15 mouse cellular contexts compared by ENCODE assay signal in the genomic region with DNA sequence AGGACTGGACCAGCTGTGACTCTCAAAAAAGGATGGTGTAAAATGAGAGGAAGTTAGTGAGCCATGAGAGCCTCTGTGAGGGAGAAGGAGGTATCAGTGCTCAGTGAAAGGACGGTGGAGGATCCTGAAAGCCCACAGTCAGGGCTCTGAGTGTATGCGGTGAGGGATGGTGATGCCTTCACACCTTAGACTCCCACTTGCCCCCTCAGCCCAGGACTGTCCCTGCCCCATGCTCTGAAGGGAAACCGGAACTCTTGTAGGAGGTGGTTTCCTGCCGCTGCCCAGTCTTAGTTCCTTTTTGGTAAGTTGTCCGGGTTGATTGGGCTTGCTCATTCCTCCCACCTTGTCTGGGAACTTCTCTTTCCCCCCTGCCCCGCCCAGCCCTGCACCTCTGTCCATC. TPM values are rescaled to one million over a fixed set of nuclear protein-coding genes. Genes with fewer than 3 reads are reported as not detected.
DNase-seq lines count a peak whose midpoint lies in the region; ATAC-seq and TF ChIP-seq lines count a peak whose summit lies in the region.
"Had no signal": no experiment of that assay in that cellular context is flagged by ENCODE, and none has a peak within 500 bp of the region (broad histone marks: within the 10 kb centered on the region; RNA-seq: fewer than 3 reads in every experiment).

No protein-coding gene starts in this region.

- no peak overlapping the region for H3K4me2 ChIP-seq in kidney, postnatal 0 days (ENCODE audit: low read length)
- no peak overlapping the region for H3K4me2 ChIP-seq in forebrain, embryonic 16.5 days (ENCODE audit: low read length)
- H3K4me2 ChIP-seq: embryonic facial prominence, embryonic 15.5 days; limb, embryonic 13.5 days had no signal

- H3K9me3 ChIP-seq in kidney, postnatal 0 days (replicated peaks; ENCODE audit: low read length) = no peaks in the 10 kb centered on the region
- no peaks in the 10 kb centered on the region for H3K9me3 ChIP-seq in forebrain, embryonic 16.5 days (ENCODE audit: control insufficient read depth, low read length)
- H3K9me3 ChIP-seq: embryonic facial prominence, embryonic 15.5 days; limb, embryonic 13.5 days had no signal

- TF ChIP-seq POLR2A in cerebellum, adult 2 months (IDR thresholded peaks at IDR 0.05; ENCODE audit: borderline replicate concordance, insufficient read depth, low read length) = no peak

- peaks cover 28% of the 10 kb centered on the region for H3K4me1 ChIP-seq in kidney, postnatal 0 days (replicated peaks; ENCODE audit: insufficient read depth, low read length)
- peaks cover 15% of the 10 kb centered on the region for H3K4me1 ChIP-seq in forebrain, embryonic 16.5 days (replicated peaks; ENCODE audit: control insufficient read depth, insufficient read depth, low read length)
- H3K4me1 ChIP-seq in cerebellum, adult 2 months (ENCODE audit: control insufficient read depth, insufficient read depth, low read length) = peaks cover 14% of the 10 kb centered on the region

- TF ChIP-seq CTCF in kidney, postnatal 0 days (IDR thresholded peaks at IDR 0.05; ENCODE audit: low read depth) = no peak
- TF ChIP-seq CTCF in cerebellum, adult 2 months (IDR thresholded peaks at IDR 0.05; ENCODE audit: borderline replicate concordance, insufficient read depth, low read depth, low read length) = no peak

- peak; percentile 35 for DNase-seq in kidney, postnatal 0 days (ENCODE audit: low spot score)
- DNase-seq in kidney, adult 18-20 months = no peak
- peak; percentile 79 for DNase-seq in splenic B cell, adult 2 months (ENCODE audit: low read depth, low spot score)
- no peak for DNase-seq in cerebellum, adult 2 months
- DNase-seq in adrenal gland, postnatal 4 days (ENCODE audit: low spot score in 2 of 2) = no peak
- DNase-seq: adrenal gland, postnatal 10 days; cerebellum, postnatal 25 days had no signal

- no peak overlapping the region for H3K4me3 ChIP-seq in kidney, postnatal 0 days (replicated peaks; ENCODE audit: low read depth, low read length)
- H3K4me3 ChIP-seq in forebrain, embryonic 16.5 days (replicated peaks; ENCODE audit: low read length) = no peak overlapping the region
- no peak overlapping the region for H3K4me3 ChIP-seq in cerebellum, adult 2 months (replicated peaks; ENCODE audit: insufficient read depth, low read depth, low read length)
- H3K4me3 ChIP-seq: embryonic facial prominence, embryonic 15.5 days; heart, adult 2 months; limb, embryonic 13.5 days; myocyte had no signal

- H3K27me3 ChIP-seq in kidney, postnatal 0 days (ENCODE audit: insufficient read depth, low read length) = no peaks in the 10 kb centered on the region
- no peaks in the 10 kb centered on the region for H3K27me3 ChIP-seq in splenic B cell, adult 2 months (ENCODE audit: control insufficient read depth, insufficient read depth, low read length, poor library complexity, severe bottlenecking)
- peaks cover 20% of the 10 kb centered on the region for H3K27me3 ChIP-seq in forebrain, embryonic 16.5 days (replicated peaks; ENCODE audit: control insufficient read depth, insufficient read depth, low read length)
- no peaks in the 10 kb centered on the region for H3K27me3 ChIP-seq in cerebellum, adult 2 months (ENCODE audit: control insufficient read depth, insufficient read depth, low read length)

- H3K27ac ChIP-seq in kidney, postnatal 0 days = no peak overlapping the region
- H3K27ac ChIP-seq in forebrain, embryonic 16.5 days (ENCODE audit: low read length) = no peak overlapping the region
- H3K27ac ChIP-seq in cerebellum, adult 2 months (ENCODE audit: insufficient read depth, low read length) = no peak overlapping the region
- H3K27ac ChIP-seq: embryonic facial prominence, embryonic 15.5 days; heart, adult 2 months; hindbrain, postnatal 0 days; limb, embryonic 13.5 days had no signal

- WGBS in kidney, postnatal 0 days = 40% methylated on average over 6 of the region's 6 CpGs
- 83% methylated on average over 6 of the region's 6 CpGs for WGBS in forebrain, embryonic 16.5 days
- 92% methylated on average over 6 of the region's 6 CpGs for WGBS in cerebellum, adult 2 months

- no peak overlapping the region for H3K9ac ChIP-seq in kidney, postnatal 0 days (ENCODE audit: low read depth, low read length)
- no peak overlapping the region for H3K9ac ChIP-seq in forebrain, embryonic 16.5 days (replicated peaks; ENCODE audit: low read depth, low read length)
- H3K9ac ChIP-seq: embryonic facial prominence, embryonic 15.5 days; limb, embryonic 13.5 days had no signal

- H3K36me3 ChIP-seq in kidney, postnatal 0 days (ENCODE audit: insufficient read depth, low read length) = no peaks in the 10 kb centered on the region
- no peaks in the 10 kb centered on the region for H3K36me3 ChIP-seq in splenic B cell, adult 2 months (ENCODE audit: control insufficient read depth, insufficient read depth, low read length, poor library complexity, severe bottlenecking)
- no peaks in the 10 kb centered on the region for H3K36me3 ChIP-seq in forebrain, embryonic 16.5 days (ENCODE audit: control insufficient read depth, insufficient read depth)
- H3K36me3 ChIP-seq: embryonic facial prominence, embryonic 15.5 days; limb, embryonic 13.5 days had no signal

- no peak for ATAC-seq in kidney, postnatal 0 days (replicated peaks; ENCODE audit: low FRiP score, low read depth)
- ATAC-seq in CD4-positive, CD25-positive, alpha-beta regulatory T cell, adult 4 months = peak; percentile 24
- peak; percentile 72 for ATAC-seq in granulocyte monocyte progenitor cell, adult 5-6 weeks (replicated peaks; ENCODE audit: poor library complexity, severe bottlenecking)
- ATAC-seq in forebrain, embryonic 16.5 days = no peak
- ATAC-seq: hindbrain, postnatal 0 days had no signal

RNA-seq across cellular contexts. Expression of a gene that starts 2.8 kb away (rescaled TPM):
- polyA plus RNA-seq in kidney, postnatal 0 days (2015; fragmentation: Nextera tagmentation; extraction: Ambion mirVana) = 0.47 and 0.51 TPM in 2 replicates
- polyA plus RNA-seq in CD4-positive, CD25-positive, alpha-beta regulatory T cell, adult 4 months (2017; shearing (Covaris generic)) = 1 to 10 TPM; 3.7 to 8.2 TPM
- total RNA-seq in granulocyte monocyte progenitor cell, adult 5-6 weeks (2014; fragmentation: Nextera tagmentation) = not detected in 2 replicates
- 0.99 and 2.4 TPM in 2 replicates for total RNA-seq in granulocyte monocyte progenitor cell, adult 5-6 weeks (2017)
- not detected in 2 replicates for polyA plus RNA-seq in forebrain, embryonic 16.5 days (2015; fragmentation: Nextera tagmentation; extraction: Ambion mirVana)
- 0.32 and 0.38 TPM in 2 replicates for polyA plus RNA-seq in cerebellum, adult 2 months (2012; rRNA removed)
- 1 to 10 TPM; 1.2 to 1.5 TPM for total RNA-seq in adrenal gland, postnatal 4 days (2021)
- polyA plus RNA-seq: myocyte had no signal

RNA-seq across cellular contexts. Expression of a gene that starts 34.3 kb away (rescaled TPM):
- 6.4 and 6.7 TPM in 2 replicates for polyA plus RNA-seq in kidney, postnatal 0 days (2015; fragmentation: Nextera tagmentation; extraction: Ambion mirVana)
- 1 to 10 TPM; 2.6 to 3.7 TPM for polyA plus RNA-seq in CD4-positive, CD25-positive, alpha-beta regulatory T cell, adult 4 months (2017; shearing (Covaris generic))
- total RNA-seq in granulocyte monocyte progenitor cell, adult 5-6 weeks (2014; fragmentation: Nextera tagmentation) = 1.3 and 4.7 TPM in 2 replicates
- total RNA-seq in granulocyte monocyte progenitor cell, adult 5-6 weeks (2017) = 0.26 and 0.93 TPM in 2 replicates
- polyA plus RNA-seq in forebrain, embryonic 16.5 days (2015; fragmentation: Nextera tagmentation; extraction: Ambion mirVana) = 13.0 and 13.7 TPM in 2 replicates
- polyA plus RNA-seq in cerebellum, adult 2 months (2012; rRNA removed) = 30.8 and 34.3 TPM in 2 replicates
- total RNA-seq in adrenal gland, postnatal 4 days (2021) = 10 to 100 TPM; 92.5 to 98.7 TPM

RNA-seq across cellular contexts. Expression of a gene that starts 54.4 kb away (rescaled TPM):
- polyA plus RNA-seq in kidney, postnatal 0 days (2015; fragmentation: Nextera tagmentation; extraction: Ambion mirVana) = 44.8 and 47.1 TPM in 2 replicates
- 10 to 100 TPM; 16.5 to 21.1 TPM for polyA plus RNA-seq in CD4-positive, CD25-positive, alpha-beta regulatory T cell, adult 4 months (2017; shearing (Covaris generic))
- total RNA-seq in granulocyte monocyte progenitor cell, adult 5-6 weeks (2014; fragmentation: Nextera tagmentation) = 15.1 and 25.0 TPM in 2 replicates
- total RNA-seq in granulocyte monocyte progenitor cell, adult 5-6 weeks (2017) = 17.5 and 17.6 TPM in 2 replicates
- 51.0 and 53.4 TPM in 2 replicates for polyA plus RNA-seq in forebrain, embryonic 16.5 days (2015; fragmentation: Nextera tagmentation; extraction: Ambion mirVana)
- polyA plus RNA-seq in cerebellum, adult 2 months (2012; rRNA removed) = 30.0 and 30.5 TPM in 2 replicates
- total RNA-seq in adrenal gland, postnatal 4 days (2021) = 10 to 100 TPM; 37.0 to 37.1 TPM

Comparison
In these comparisons a context has a peak if more than half of its experiments do, and no peak if none do; other contexts are left out.
1. DNase-seq: peak in kidney, postnatal 0 days (single experiment) and splenic B cell, adult 2 months (single experiment); none in kidney, adult 18-20 months (single experiment), cerebellum, adult 2 months (0 of 2) and adrenal gland, postnatal 4 days (0 of 2).
2. ATAC-seq: peak in CD4-positive, CD25-positive, alpha-beta regulatory T cell, adult 4 months (single experiment) and granulocyte monocyte progenitor cell, adult 5-6 weeks (single experiment); none in kidney, postnatal 0 days (single experiment) and forebrain, embryonic 16.5 days (single experiment).